Mouse (Mus musculus) activated CD4-positive, CD25-positive, alpha-beta regulatory T cell, adult 4 months (primary cell): ENCODE measurements around the gene Mybbp1a. TPM values are rescaled to one million over a fixed set of nuclear protein-coding genes. Genes with fewer than 3 reads are reported as not detected.

ENCODE experiments used
- ATAC-seq: one replicate; pipeline ENCODE4 v1.8.0; 2017
- polyA plus RNA-seq, 2 experiments: library from polyadenylated mRNA; unstranded; fragments of 100-300 nt; shearing (Covaris generic); gene quantifications; one replicate each; pipeline ENCODE4 v1.2.1; 2017

Mybbp1a gene
- polyA plus RNA-seq, result 10 to 100 TPM; 55.5 to 77.9 TPM

GRCm38 (mm10) chr11:72440965-72441664 lies at the start of gene Mybbp1a:
Gene Mybbp1a, plus strand, starts transcription at chr11:72441355.
- peak; percentile 97 for ATAC-seq

GRCm38 (mm10) chr11:72393243-72393642 lies 47.9 kb upstream of the Mybbp1a start:
- no peak for ATAC-seq

- ATAC-seq, result no peak
Observed at GRCm38 (mm10) chr11:72393669-72394068, 47.5 kb upstream of the Mybbp1a start.

GRCm38 (mm10) chr11:72394694-72395093 lies 46.5 kb upstream of the Mybbp1a start:
- no peak for ATAC-seq

- ATAC-seq, result no peak
Observed at GRCm38 (mm10) chr11:72395652-72396051, 45.5 kb upstream of the Mybbp1a start.

- no peak for ATAC-seq
Observed at GRCm38 (mm10) chr11:72396621-72397020, 44.5 kb upstream of the Mybbp1a start.

- no peak for ATAC-seq
Observed at GRCm38 (mm10) chr11:72397072-72397471, 44.1 kb upstream of the Mybbp1a start.

- no peak for ATAC-seq
Observed at GRCm38 (mm10) chr11:72397811-72398525, 43.2 kb upstream of the Mybbp1a start.

GRCm38 (mm10) chr11:72401068-72401467 lies 40.1 kb upstream of the Mybbp1a start:
- no peak for ATAC-seq

- ATAC-seq, result no peak
Observed at GRCm38 (mm10) chr11:72402017-72402416, 39.1 kb upstream of the Mybbp1a start.

GRCm38 (mm10) chr11:72402969-72403368 lies 38.2 kb upstream of the Mybbp1a start:
- no peak for ATAC-seq

GRCm38 (mm10) chr11:72405532-72405931 lies 35.6 kb upstream of the Mybbp1a start:
- ATAC-seq, result no peak

GRCm38 (mm10) chr11:72406079-72406675 lies 35.0 kb upstream of the Mybbp1a start:
- ATAC-seq, result no peak

GRCm38 (mm10) chr11:72407081-72407480 lies 34.1 kb upstream of the Mybbp1a start:
- no peak for ATAC-seq

GRCm38 (mm10) chr11:72407574-72407973 lies 33.6 kb upstream of the Mybbp1a start:
- ATAC-seq, result no peak

GRCm38 (mm10) chr11:72408451-72409170 lies 32.5 kb upstream of the Mybbp1a start:
- ATAC-seq, result no peak

GRCm38 (mm10) chr11:72409649-72410385 lies 31.3 kb upstream of the Mybbp1a start:
- ATAC-seq, result no peak

GRCm38 (mm10) chr11:72410521-72411092 lies 30.5 kb upstream of the Mybbp1a start:
- no peak for ATAC-seq

- ATAC-seq, result no peak
Observed at GRCm38 (mm10) chr11:72411093-72411921, 29.8 kb upstream of the Mybbp1a start, which contains the start of gene Smtnl2. Gene Smtnl2, minus strand, starts transcription at chr11:72411713.

- no peak for ATAC-seq
Observed at GRCm38 (mm10) chr11:72411945-72412344, 29.2 kb upstream of the Mybbp1a start.

GRCm38 (mm10) chr11:72413016-72413415 lies 28.1 kb upstream of the Mybbp1a start:
- ATAC-seq, result no peak
